Mouse (Mus musculus) heart, embryonic 13.5 days (tissue): ENCODE results near the gene Tjap1. TPM values are rescaled to one million over a fixed set of nuclear protein-coding genes. Genes with fewer than 3 reads are reported as not detected.
A peak's percentile ranks its signal among the peaks of the same experiment; 100 is the strongest.

Experiments used
- ATAC-seq: fragments of 200-750 bp; cut with Nextera tagmentation; 2 replicates; pipeline ENCODE4 v1.8.0; 2017; ENCODE audit warnings: moderate TSS enrichment; ENCODE audit not compliant: insufficient number of reproducible peaks, low FRiP score, low TSS enrichment; ENCODE audit errors: extremely low read depth
- H3K27ac ChIP-seq: fragments of 300-500 bp; sonication (generic); replicated peaks from 2 replicates; pipeline ENCODE4 v1.5.1; 2015; ENCODE audit warnings: moderate library complexity, mild to moderate bottlenecking, inconsistent platforms
- H3K27me3 ChIP-seq: fragments of 300-500 bp; sonication (generic); replicated peaks from 2 replicates; pipeline ENCODE4 v1.6.1; 2015; ENCODE audit warnings: mild to moderate bottlenecking, inconsistent platforms
- H3K36me3 ChIP-seq: fragments of 300-500 bp; sonication (generic); 2 replicates; pipeline ENCODE4 v1.6.1; 2015; ENCODE audit warnings: mild to moderate bottlenecking, inconsistent platforms
- H3K4me1 ChIP-seq: fragments of 300-500 bp; sonication (generic); 2 replicates; pipeline ENCODE4 v1.6.1; 2015; ENCODE audit warnings: inconsistent platforms
- H3K4me2 ChIP-seq: fragments of 300-500 bp; sonication (generic); 2 replicates; pipeline ENCODE4 v1.6.1; 2015; ENCODE audit warnings: inconsistent platforms, mild to moderate bottlenecking, moderate library complexity
- H3K4me3 ChIP-seq: fragments of 300-500 bp; sonication (generic); 2 replicates; pipeline ENCODE4 v1.5.1; 2015; ENCODE audit warnings: moderate library complexity, mild to moderate bottlenecking, inconsistent platforms
- H3K9ac ChIP-seq: fragments of 300-500 bp; sonication (generic); 2 replicates; pipeline ENCODE4 v1.6.1; 2015; ENCODE audit warnings: inconsistent platforms, mild to moderate bottlenecking, moderate library complexity
- H3K9me3 ChIP-seq: fragments of 300-500 bp; sonication (generic); 2 replicates; pipeline ENCODE4 v1.6.1; 2016; ENCODE audit warnings: inconsistent platforms
- WGBS: fragments of 180-500 bp; shearing (Covaris S2); methylation state at CpG from one replicate; pipeline ENCODE4 v1.1.7; 2015; ENCODE audit warnings: mixed read lengths; 5-methylcytosine and 5-hydroxymethylcytosine counted together
- polyA plus RNA-seq: library from polyadenylated mRNA; unstranded; fragments of >200 nt; fragmentation: Nextera tagmentation; extraction: Ambion mirVana; gene quantifications from 2 replicates; pipeline ENCODE4 v1.2.1, GENCODE M21; 2015

Tjap1 gene
- polyA plus RNA-seq, 1 experiment from 2014 or later: 37.1 TPM

- Histone ChIP-seq H3K36me3 (peaks cover 20% of the 10 kb centered on the region), H3K9me3 (no peaks in the 10 kb centered on the region), H3K4me2 (no peak overlapping the region), H3K9ac (no peak overlapping the region), H3K4me1 (0 out of 2 replicates have a peak, but pooled peaks cover 4% of the 10 kb centered on the region), H3K4me3 (no peak overlapping the region), H3K27me3 (peaks cover 41% of the 10 kb centered on the region), H3K27ac (no peak overlapping the region)
- 88% methylated on average over 9 of the region's 9 CpGs for WGBS
- ATAC-seq: no peak
These were observed 21.4 kb upstream of the Tjap1 start for GRCm38 (mm10) chr17:46304184-46304583.

- Histone ChIP-seq H3K27ac (no peak overlapping the region), H3K4me1 (peaks cover 23% of the 10 kb centered on the region), H3K27me3 (peaks cover 64% of the 10 kb centered on the region), H3K9ac (no peak overlapping the region), H3K9me3 (no peaks in the 10 kb centered on the region), H3K36me3 (peaks cover 20% of the 10 kb centered on the region), H3K4me3 (no peak overlapping the region), H3K4me2 (no peak overlapping the region)
- no peak for ATAC-seq
- 65% methylated on average over 12 of the region's 12 CpGs for WGBS
These were observed 19.1 kb upstream of the Tjap1 start for GRCm38 (mm10) chr17:46301892-46302291.

GRCm38 (mm10) chr17:46298220-46298913 is 15.5 kb upstream of the Tjap1 start:
- H3K27me3 ChIP-seq: peaks cover 85% of the 10 kb centered on the region
- peak overlapping the region; percentile 80 for H3K9ac ChIP-seq
- no peak overlapping the region for H3K27ac ChIP-seq
- H3K9me3 ChIP-seq: no peaks in the 10 kb centered on the region
- peaks cover 19% of the 10 kb centered on the region for H3K4me1 ChIP-seq
- H3K4me3 ChIP-seq: peak overlapping the region; percentile 67
- WGBS: under 1% methylated on average over 48 of the region's 48 CpGs
- peak overlapping the region; percentile 100 for H3K4me2 ChIP-seq
- H3K36me3 ChIP-seq: no peaks in the 10 kb centered on the region
- peak; percentile 68; the same call in 1 of the 2 replicates for ATAC-seq

GRCm38 (mm10) chr17:46297364-46298219 is 14.8 kb upstream of the Tjap1 start, which contains the start of gene Dlk2:
Gene Dlk2, plus strand, starts transcription at chr17:46297421.
- Histone ChIP-seq H3K9ac (peak within 1 kb of the TSS; percentile 80), H3K9me3 (no peaks in the 10 kb centered on the region), H3K4me3 (peak within 1 kb of the TSS; percentile 67), H3K36me3 (no peaks in the 10 kb centered on the region), H3K27ac (no peak within 1 kb of the TSS), H3K4me1 (peaks cover 19% of the 10 kb centered on the region), H3K4me2 (peak within 1 kb of the TSS; percentile 100), H3K27me3 (peaks cover 86% of the 10 kb centered on the region)
- peak; percentile 51 for ATAC-seq
- under 1% methylated on average over 73 of the region's 86 CpGs for WGBS

- ATAC-seq: no peak
- Histone ChIP-seq H3K36me3 (no peaks in the 10 kb centered on the region), H3K27ac (no peak overlapping the region), H3K4me1 (peaks cover 19% of the 10 kb centered on the region), H3K4me2 (peak overlapping the region; percentile 100), H3K4me3 (peak overlapping the region; percentile 67), H3K27me3 (peaks cover 87% of the 10 kb centered on the region), H3K9ac (peak overlapping the region; percentile 80), H3K9me3 (no peaks in the 10 kb centered on the region)
- 12% methylated on average over 6 of the region's 6 CpGs for WGBS
These were observed 14.2 kb upstream of the Tjap1 start for GRCm38 (mm10) chr17:46297028-46297363.

- Histone ChIP-seq H3K27me3 (peaks cover 87% of the 10 kb centered on the region), H3K9me3 (no peaks in the 10 kb centered on the region), H3K9ac (no peak overlapping the region), H3K4me2 (no peak overlapping the region), H3K27ac (no peak overlapping the region), H3K36me3 (no peaks in the 10 kb centered on the region), H3K4me3 (0 out of 2 replicates have a peak overlapping the region, but pooled peaks have one; percentile 67), H3K4me1 (peaks cover 19% of the 10 kb centered on the region)
- ATAC-seq: no peak
- 38% methylated on average over 6 of the region's 6 CpGs for WGBS
These were observed 13.8 kb upstream of the Tjap1 start for GRCm38 (mm10) chr17:46296601-46297000.

GRCm38 (mm10) chr17:46287678-46288095 is 4.9 kb upstream of the Tjap1 start:
- Histone ChIP-seq H3K36me3 (no peaks in the 10 kb centered on the region), H3K27me3 (peaks cover 12% of the 10 kb centered on the region), H3K9me3 (no peaks in the 10 kb centered on the region), H3K4me2 (no peak overlapping the region), H3K4me1 (peaks cover 12% of the 10 kb centered on the region), H3K4me3 (no peak overlapping the region), H3K9ac (peak overlapping the region; percentile 5; the same call in 1 of the 2 replicates), H3K27ac (no peak overlapping the region; the same call in 1 of the 2 replicates)
- 68% methylated on average over 11 of the region's 11 CpGs for WGBS
- no peak for ATAC-seq

- H3K4me1 ChIP-seq: peaks cover 31% of the 10 kb centered on the region
- no peak overlapping the region for H3K27ac ChIP-seq
- H3K9ac ChIP-seq: no peak overlapping the region
- peaks cover under 1% of the 10 kb centered on the region; the same call in 1 of the 2 replicates for H3K27me3 ChIP-seq
- ATAC-seq: no peak
- H3K36me3 ChIP-seq: peaks cover 7% of the 10 kb centered on the region
- no peaks in the 10 kb centered on the region for H3K9me3 ChIP-seq
- WGBS: 49% methylated on average over 6 of the region's 6 CpGs
- H3K4me2 ChIP-seq: no peak overlapping the region
- H3K4me3 ChIP-seq: no peak overlapping the region
These were observed 2.6 kb upstream of the Tjap1 start for GRCm38 (mm10) chr17:46285407-46285806.

- H3K9ac ChIP-seq: no peak overlapping the region
- no peak overlapping the region for H3K4me3 ChIP-seq
- H3K27me3 ChIP-seq: no peaks in the 10 kb centered on the region
- H3K4me2 ChIP-seq: no peak overlapping the region
- H3K9me3 ChIP-seq: no peaks in the 10 kb centered on the region
- peaks cover 31% of the 10 kb centered on the region for H3K4me1 ChIP-seq
- no peak for ATAC-seq
- WGBS: 55% methylated on average over 7 of the region's 7 CpGs
- no peak overlapping the region for H3K27ac ChIP-seq
- H3K36me3 ChIP-seq: peaks cover 14% of the 10 kb centered on the region
These were observed 1.8 kb upstream of the Tjap1 start for GRCm38 (mm10) chr17:46284653-46285052.

GRCm38 (mm10) chr17:46283911-46284310 is 1.1 kb upstream of the Tjap1 start:
- no peak for ATAC-seq
- no peaks in the 10 kb centered on the region for H3K27me3 ChIP-seq
- H3K4me2 ChIP-seq: no peak overlapping the region
- H3K9ac ChIP-seq: no peak overlapping the region
- no peak overlapping the region for H3K4me3 ChIP-seq
- peaks cover 22% of the 10 kb centered on the region for H3K36me3 ChIP-seq
- 81% methylated on average over 8 of the region's 8 CpGs for WGBS
- H3K4me1 ChIP-seq: peaks cover 31% of the 10 kb centered on the region
- no peak overlapping the region for H3K27ac ChIP-seq
- H3K9me3 ChIP-seq: no peaks in the 10 kb centered on the region

GRCm38 (mm10) chr17:46283140-46283539 is 314 bp upstream of the Tjap1 start:
- peak overlapping the region; percentile 89 for H3K9ac ChIP-seq
- H3K4me2 ChIP-seq: peak overlapping the region; percentile 95
- 21% methylated on average over 9 of the region's 9 CpGs for whole genome bisulfite sequencing
- H3K27me3 ChIP-seq: no peaks in the 10 kb centered on the region
- peak overlapping the region; percentile 85 for H3K4me3 ChIP-seq
- H3K4me1 ChIP-seq: peaks cover 35% of the 10 kb centered on the region
- no peak overlapping the region; the same call in 1 of the 2 replicates for H3K27ac ChIP-seq
- H3K9me3 ChIP-seq: no peaks in the 10 kb centered on the region
- H3K36me3 ChIP-seq: peaks cover 30% of the 10 kb centered on the region
- ATAC-seq: no peak
